Mouse (Mus musculus): ENCODE results near the gene Arhgap35. TPM values are rescaled to one million over a fixed set of nuclear protein-coding genes. Genes with fewer than 3 reads are reported as not detected.

Gene Arhgap35
- polyA plus RNA-seq, 1 experiment from 2014 or later: 30.5 TPM

DNA sequence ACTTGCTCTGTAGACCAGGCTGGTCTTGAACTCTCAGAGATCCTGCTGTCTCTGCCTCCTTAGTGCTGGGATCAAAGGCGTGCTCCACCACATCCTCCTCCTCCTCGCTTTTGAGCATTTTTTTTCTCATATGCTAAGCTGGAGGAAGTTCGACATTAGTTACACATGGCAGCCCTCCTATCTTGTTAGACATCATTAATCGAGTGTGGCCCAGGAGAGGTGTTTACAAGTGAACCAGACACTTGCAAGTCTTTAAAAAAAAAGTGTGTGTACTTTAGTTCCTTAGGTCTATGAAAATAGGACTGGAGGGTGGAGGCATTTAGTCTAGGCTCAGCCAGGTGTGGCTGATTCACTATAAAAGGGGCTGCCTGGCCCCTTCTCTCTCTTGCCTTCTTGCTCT lies 16.2 kb upstream of the Arhgap35 start:
- Histone ChIP-seq H3K4me2 (no peak overlapping the region), H3K9me3 (ENCODE audit: low read depth, low read length) (no peaks in the 10 kb centered on the region), H3K27ac (ENCODE audit: low read depth) (no peak overlapping the region), H3K27me3 (ENCODE audit: insufficient read depth, low read length) (no peaks in the 10 kb centered on the region), H3K9ac (no peak overlapping the region), H3K4me3 (ENCODE audit: low read depth, low read length) (no peak overlapping the region), H3K36me3 (ENCODE audit: insufficient read depth) (no peaks in the 10 kb centered on the region), H3K4me1 (ENCODE audit: insufficient read depth) (no peaks in the 10 kb centered on the region)
- no peak for DNase-seq
- 43% methylated on average over 4 of the region's 4 CpGs for WGBS
- ATAC-seq (ENCODE audit: insufficient read depth): no peak
- TF ChIP-seq CTCF (IDR thresholded peaks at IDR 0.05; ENCODE audit: low read depth): no peak

DNA sequence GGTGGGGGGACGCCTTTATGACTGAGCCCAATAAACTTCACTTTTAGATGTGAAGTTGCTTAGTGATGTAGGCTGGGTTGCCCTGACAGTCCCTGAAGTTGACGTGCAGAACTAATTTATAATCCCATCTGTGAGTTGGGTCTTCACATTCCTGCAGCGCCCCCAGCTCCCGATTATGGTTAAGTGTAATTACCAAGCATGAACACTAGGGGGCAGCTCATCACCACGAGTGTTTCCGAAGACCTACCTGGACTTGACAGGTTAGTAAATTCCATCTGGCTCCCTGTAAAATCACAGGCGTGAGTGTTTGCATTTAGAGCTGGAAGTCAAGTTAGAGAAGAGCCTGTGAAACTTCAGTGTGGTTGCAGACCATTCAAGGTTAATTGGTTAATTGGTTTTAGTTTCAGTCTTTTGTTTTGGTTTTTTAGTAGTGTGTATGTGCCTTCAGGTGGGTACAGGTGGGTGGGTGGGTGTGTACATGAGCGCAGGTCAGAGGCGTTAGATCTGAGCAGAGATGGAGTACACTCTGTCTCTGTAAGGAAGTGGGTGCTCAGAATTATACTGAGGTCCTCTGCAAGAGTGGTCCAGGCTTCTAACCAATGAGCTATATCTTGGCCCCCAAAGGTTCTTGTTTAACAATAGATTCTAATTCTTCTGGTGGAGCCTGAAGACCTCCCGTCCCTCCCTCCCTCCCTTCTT lies 15.0 kb upstream of the Arhgap35 start:
- no peaks in the 10 kb centered on the region for H3K9me3 ChIP-seq (ENCODE audit: low read depth, low read length)
- no peak for ATAC-seq (ENCODE audit: insufficient read depth)
- WGBS: 18% methylated on average over 10 of the region's 10 CpGs
- no peaks in the 10 kb centered on the region for H3K36me3 ChIP-seq (ENCODE audit: insufficient read depth)
- no peak overlapping the region for H3K4me2 ChIP-seq
- no peak overlapping the region for H3K9ac ChIP-seq
- H3K4me3 ChIP-seq (ENCODE audit: low read depth, low read length): no peak overlapping the region
- H3K27me3 ChIP-seq (ENCODE audit: insufficient read depth, low read length): no peaks in the 10 kb centered on the region
- no peak overlapping the region for H3K27ac ChIP-seq (ENCODE audit: low read depth)
- DNase-seq: peak; percentile 83
- TF ChIP-seq CTCF (IDR thresholded peaks at IDR 0.05; ENCODE audit: low read depth): peak; percentile 94
- no peaks in the 10 kb centered on the region for H3K4me1 ChIP-seq (ENCODE audit: insufficient read depth)

DNA sequence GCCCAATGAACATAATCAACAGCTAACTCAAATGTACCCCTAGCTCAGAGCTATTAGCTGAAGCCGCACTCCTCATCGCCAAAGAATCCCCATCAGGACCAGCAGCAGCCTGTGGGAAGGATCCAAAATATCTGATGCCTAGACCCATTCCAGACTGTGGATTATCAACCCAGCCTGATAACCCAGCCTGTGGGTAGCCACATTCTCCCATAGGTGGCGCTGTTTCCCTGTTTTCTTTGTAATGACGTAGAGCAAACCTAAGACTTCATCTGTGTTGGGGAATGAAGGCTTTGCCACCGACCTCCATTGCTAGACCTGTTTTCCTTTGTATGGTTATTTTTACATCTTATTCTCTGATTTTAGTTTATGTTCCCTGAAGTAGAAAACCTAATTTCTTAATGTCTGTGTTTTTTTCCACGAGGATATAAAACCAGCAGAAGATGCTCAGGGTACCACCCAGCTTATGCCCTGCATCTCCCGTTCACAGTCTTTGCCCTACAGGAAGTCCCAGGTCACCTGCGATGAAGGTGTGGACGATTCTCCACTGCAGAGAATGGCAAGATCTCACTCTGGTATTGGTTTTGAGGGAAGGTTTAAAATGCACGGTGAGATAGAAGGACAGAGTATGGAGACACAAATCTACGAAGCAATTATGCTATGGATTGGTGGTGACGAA lies 13.4 kb upstream of the Arhgap35 start:
- Histone ChIP-seq H3K36me3 (ENCODE audit: insufficient read depth) (no peaks in the 10 kb centered on the region), H3K9me3 (ENCODE audit: low read depth, low read length) (no peaks in the 10 kb centered on the region), H3K9ac (no peak overlapping the region), H3K4me1 (ENCODE audit: insufficient read depth) (no peaks in the 10 kb centered on the region), H3K27me3 (ENCODE audit: insufficient read depth, low read length) (no peaks in the 10 kb centered on the region), H3K4me2 (no peak overlapping the region), H3K27ac (ENCODE audit: low read depth) (no peak overlapping the region), H3K4me3 (ENCODE audit: low read depth, low read length) (no peak overlapping the region)
- ATAC-seq (ENCODE audit: insufficient read depth): peak; percentile 55; the same call in 1 of the 2 replicates
- TF ChIP-seq CTCF (IDR thresholded peaks at IDR 0.05; ENCODE audit: low read depth): peak; percentile 93
- WGBS: 30% methylated on average over 12 of the region's 12 CpGs
- DNase-seq: peak; percentile 94

DNA sequence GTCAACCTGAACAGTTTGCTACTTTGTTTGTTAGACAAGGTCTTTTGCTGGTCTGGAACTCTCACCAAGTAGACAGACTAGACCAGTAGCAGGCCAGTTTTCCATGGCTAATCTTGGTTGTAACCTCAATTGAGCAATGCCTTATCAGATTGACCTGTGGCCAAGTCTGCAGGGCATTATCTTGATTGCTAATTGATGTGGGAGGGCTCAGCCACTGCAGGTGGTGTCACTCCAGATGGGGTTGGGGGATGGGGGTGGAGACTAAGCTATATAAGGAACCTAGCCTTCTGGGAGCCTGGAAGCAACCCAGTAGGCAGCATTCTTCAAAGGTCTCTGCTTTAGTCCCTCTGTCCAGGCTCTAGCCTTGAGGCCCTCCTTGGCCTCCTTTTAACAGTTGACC lies 8.9 kb upstream of the Arhgap35 start:
- Histone ChIP-seq H3K27ac (ENCODE audit: low read depth) (no peak overlapping the region), H3K9me3 (ENCODE audit: low read depth, low read length) (no peaks in the 10 kb centered on the region), H3K9ac (no peak overlapping the region), H3K4me3 (ENCODE audit: low read depth, low read length) (no peak overlapping the region), H3K4me1 (ENCODE audit: insufficient read depth) (peaks cover 5% of the 10 kb centered on the region; the same call in 1 of the 2 replicates), H3K27me3 (ENCODE audit: insufficient read depth, low read length) (no peaks in the 10 kb centered on the region), H3K4me2 (no peak overlapping the region), H3K36me3 (ENCODE audit: insufficient read depth) (no peaks in the 10 kb centered on the region)
- DNase-seq (no peak), ATAC-seq (ENCODE audit: insufficient read depth) (no peak)
- no peak for TF ChIP-seq CTCF (IDR thresholded peaks at IDR 0.05; ENCODE audit: low read depth)

DNA sequence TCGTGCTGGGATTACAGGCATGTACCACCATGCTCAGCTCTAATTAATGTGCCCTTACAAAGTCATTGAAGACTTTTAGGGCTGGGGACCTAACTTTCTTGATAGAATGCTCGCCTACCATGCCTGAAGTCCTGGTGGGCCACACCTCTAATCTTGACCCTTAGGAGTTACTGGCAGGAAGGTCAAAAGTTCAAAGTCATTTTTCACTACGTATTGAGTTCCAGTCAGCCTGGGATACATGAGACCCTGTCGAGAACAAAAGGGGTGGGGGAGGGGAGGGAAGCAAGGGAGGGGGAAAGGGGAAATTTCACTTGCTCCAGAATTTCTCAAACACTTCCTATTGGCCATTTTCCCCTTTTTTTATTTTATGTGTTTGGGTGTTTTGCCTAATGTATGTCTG lies 8.3 kb upstream of the Arhgap35 start:
- ATAC-seq (ENCODE audit: insufficient read depth) (no peak), DNase-seq (no peak)
- Histone ChIP-seq H3K27me3 (ENCODE audit: insufficient read depth, low read length) (no peaks in the 10 kb centered on the region), H3K4me2 (no peak overlapping the region), H3K4me3 (ENCODE audit: low read depth, low read length) (no peak overlapping the region), H3K27ac (ENCODE audit: low read depth) (no peak overlapping the region), H3K9me3 (ENCODE audit: low read depth, low read length) (no peaks in the 10 kb centered on the region), H3K36me3 (ENCODE audit: insufficient read depth) (no peaks in the 10 kb centered on the region), H3K4me1 (ENCODE audit: insufficient read depth) (peaks cover 8% of the 10 kb centered on the region; the same call in 1 of the 2 replicates), H3K9ac (no peak overlapping the region)
- TF ChIP-seq CTCF (IDR thresholded peaks at IDR 0.05; ENCODE audit: low read depth): no peak
- WGBS: 47% methylated on average over 4 of the region's 4 CpGs

DNA sequence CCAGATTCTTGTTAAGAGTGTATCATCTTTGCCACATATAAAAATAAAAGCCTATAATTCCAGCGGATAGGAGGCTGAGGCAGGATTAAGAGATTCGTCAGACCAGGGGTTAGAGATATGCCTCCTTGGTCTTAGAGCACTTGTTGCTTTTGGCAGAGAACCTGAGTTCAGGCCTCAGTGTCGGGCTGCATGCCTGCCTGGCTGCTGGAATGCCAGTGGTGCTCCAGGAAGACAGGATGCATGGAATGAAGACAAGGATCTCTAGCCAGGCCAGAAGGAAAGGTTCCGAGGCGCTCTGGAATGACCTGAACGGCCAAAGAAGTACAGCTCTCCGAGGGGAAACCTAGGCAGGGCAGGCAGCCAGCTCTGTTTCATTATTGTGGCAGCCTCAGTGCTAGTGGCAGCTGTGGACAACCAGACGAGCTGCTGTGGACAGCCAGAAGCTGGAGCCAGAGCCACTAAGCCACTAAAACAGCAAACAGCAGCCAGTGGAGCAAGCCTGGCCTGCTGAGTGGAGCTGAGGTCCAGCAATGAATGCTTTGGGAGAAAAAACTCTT lies 6.4 kb upstream of the Arhgap35 start:
- H3K9me3 ChIP-seq (ENCODE audit: low read depth, low read length): no peaks in the 10 kb centered on the region
- 45% methylated on average over 8 of the region's 8 CpGs for WGBS
- DNase-seq: peak; percentile 72

DNA sequence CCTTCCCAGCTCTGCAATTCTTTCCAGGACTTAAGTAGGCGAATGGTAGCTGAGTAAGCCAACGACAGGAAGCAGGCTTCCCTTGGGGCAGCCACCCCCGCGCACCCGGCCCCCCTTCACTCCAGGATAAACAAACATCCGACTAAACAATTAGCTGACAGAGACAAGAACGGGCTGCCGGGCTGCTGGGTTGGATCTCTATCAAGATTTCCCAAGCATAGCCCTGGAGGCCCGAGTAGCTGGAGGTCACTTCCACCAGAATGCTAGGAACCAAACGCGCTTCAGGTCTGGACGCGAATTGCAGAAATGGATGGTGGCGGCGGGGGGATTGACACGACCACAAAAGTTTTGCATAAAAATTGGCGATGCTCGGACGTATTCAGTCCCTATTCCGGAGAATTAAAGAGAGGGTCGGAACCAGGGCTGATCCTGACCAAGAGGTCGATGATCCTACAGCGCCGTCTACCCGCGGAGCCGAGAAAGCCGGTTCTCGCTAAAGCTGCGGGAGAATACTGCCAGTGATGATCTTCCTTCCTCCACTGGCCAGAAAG lies 3.9 kb upstream of the Arhgap35 start:
- Histone ChIP-seq H3K27ac (ENCODE audit: low read depth) (peak overlapping the region; percentile 87), H3K36me3 (ENCODE audit: insufficient read depth) (no peaks in the 10 kb centered on the region), H3K4me1 (ENCODE audit: insufficient read depth) (peaks cover 12% of the 10 kb centered on the region; the same call in 1 of the 2 replicates), H3K4me3 (ENCODE audit: low read depth, low read length) (peak overlapping the region; percentile 19), H3K27me3 (ENCODE audit: insufficient read depth, low read length) (no peaks in the 10 kb centered on the region), H3K4me2 (peak overlapping the region; percentile 55), H3K9ac (no peak overlapping the region; the same call in 1 of the 2 replicates), H3K9me3 (ENCODE audit: low read depth, low read length) (no peaks in the 10 kb centered on the region)
- ATAC-seq (ENCODE audit: insufficient read depth) (peak; percentile 45), DNase-seq (peak; percentile 96)
- TF ChIP-seq CTCF (IDR thresholded peaks at IDR 0.05; ENCODE audit: low read depth): peak; percentile 73
- 1% methylated on average over 30 of the region's 30 CpGs for WGBS

More for the DNA sequence above, 6.4 kb upstream of the Arhgap35 start:
- ATAC-seq (ENCODE audit: insufficient read depth): no peak
- TF ChIP-seq CTCF (IDR thresholded peaks at IDR 0.05; ENCODE audit: low read depth): no peak
- Histone ChIP-seq H3K4me3 (ENCODE audit: low read depth, low read length) (no peak overlapping the region), H3K9ac (no peak overlapping the region), H3K4me1 (ENCODE audit: insufficient read depth) (peaks cover 9% of the 10 kb centered on the region; the same call in 1 of the 2 replicates), H3K27me3 (ENCODE audit: insufficient read depth, low read length) (no peaks in the 10 kb centered on the region), H3K4me2 (no peak overlapping the region), H3K27ac (ENCODE audit: low read depth) (no peak overlapping the region; the same call in 1 of the 2 replicates), H3K36me3 (ENCODE audit: insufficient read depth) (no peaks in the 10 kb centered on the region)
